In genomic region chr13:73767754-73768153, GRCm38 (mm10) we compare ENCODE assay signal across 16 mouse cellular contexts. TPM values are rescaled to one million over a fixed set of nuclear protein-coding genes. Genes with fewer than 3 reads are reported as not detected.
DNase-seq lines count a peak whose midpoint lies in the region; ATAC-seq and TF ChIP-seq lines count a peak whose summit lies in the region.
"Had no signal": no experiment of that assay in that cellular context is flagged by ENCODE, and none has a peak within 500 bp of the region (broad histone marks: within the 10 kb centered on the region; RNA-seq: fewer than 3 reads in every experiment).

No protein-coding gene starts in this region.

- H3K27ac ChIP-seq in heart, embryonic 10.5 days = peak overlapping the region; percentile 10; the same call in 1 of the 2 replicates
- peak overlapping the region; percentile 35; the same call in 1 of the 2 replicates for H3K27ac ChIP-seq in stomach, postnatal 0 days (replicated peaks)
- H3K27ac ChIP-seq: hindbrain, embryonic 13.5 days; limb, embryonic 13.5 days; midbrain, embryonic 10.5 days had no signal

- H3K36me3 ChIP-seq in heart, embryonic 10.5 days = peaks cover 4% of the 10 kb centered on the region; the same call in 1 of the 2 replicates
- no peaks in the 10 kb centered on the region; the same call in 1 of the 2 replicates for H3K36me3 ChIP-seq in stomach, postnatal 0 days (ENCODE audit: control insufficient read depth, insufficient read depth, low read length)
- H3K36me3 ChIP-seq: hindbrain, embryonic 13.5 days had no signal

- no peaks in the 10 kb centered on the region for H3K27me3 ChIP-seq in heart, embryonic 10.5 days (ENCODE audit: insufficient read depth, poor library complexity, severe bottlenecking)
- H3K27me3 ChIP-seq in stomach, postnatal 0 days (ENCODE audit: control insufficient read depth, insufficient read depth, low read length) = no peaks in the 10 kb centered on the region
- H3K27me3 ChIP-seq: hindbrain, embryonic 13.5 days; limb, embryonic 13.5 days had no signal

- intact Hi-C loops in heart, postnatal 10 days (cut with DNase I) = no loop called here
- intact Hi-C loops in gastrocnemius, postnatal 14 days (cut with DNase I; ENCODE audit: low total_unique reads) = loop anchor here (5.0 kb wide), 1 partner anchor 40 kb away; no protein-coding TSS in a partner anchor

- no peak for TF ChIP-seq EP300 in stomach, postnatal 0 days (optimal IDR thresholded peaks at IDR 0.05)

- WGBS in heart, embryonic 10.5 days = 69% methylated on average over 5 of the region's 5 CpGs
- WGBS in stomach, postnatal 0 days = 76% methylated on average over 5 of the region's 5 CpGs

- H3K9ac ChIP-seq in stomach, postnatal 0 days (ENCODE audit: low read length) = no peak overlapping the region
- H3K9ac ChIP-seq: hindbrain, embryonic 13.5 days; limb, embryonic 13.5 days had no signal

- no peak overlapping the region for H3K4me3 ChIP-seq in heart, embryonic 10.5 days
- H3K4me3 ChIP-seq in stomach, postnatal 0 days (ENCODE audit: low read depth, low read length) = no peak overlapping the region
- H3K4me3 ChIP-seq: hindbrain, embryonic 13.5 days; limb, embryonic 13.5 days; midbrain, embryonic 10.5 days had no signal

- no peaks in the 10 kb centered on the region for H3K9me3 ChIP-seq in heart, embryonic 10.5 days
- H3K9me3 ChIP-seq in stomach, postnatal 0 days (ENCODE audit: control insufficient read depth, low read length) = no peaks in the 10 kb centered on the region
- H3K9me3 ChIP-seq: hindbrain, embryonic 13.5 days; limb, embryonic 13.5 days; midbrain, embryonic 10.5 days had no signal

- DNase-seq in heart, embryonic 10.5 days (ENCODE audit: low spot score) = no peak
- DNase-seq in heart, postnatal 10 days = no peak
- DNase-seq in kidney, adult 8-10 months = peak; percentile 54 to 69
- no peak for DNase-seq in kidney, postnatal 14 days
- peak; percentile 63 to 74 for DNase-seq in kidney, postnatal 36 days
- no peak for DNase-seq in stomach, postnatal 0 days (ENCODE audit: low spot score)
- DNase-seq in gastrocnemius, postnatal 14 days = no peak
- DNase-seq: adrenal gland, adult 8-10 months; cerebellum, adult 9-11 months; gastrocnemius, postnatal 25 days; lung, postnatal 14 days; thymus, adult 18-20 months had no signal

- no peak for ATAC-seq in stomach, postnatal 0 days (ENCODE audit: low FRiP score, low TSS enrichment)
- no peak for ATAC-seq in megakaryocyte-erythroid progenitor cell, adult 5-6 weeks (replicated peaks; ENCODE audit: low FRiP score, low TSS enrichment, poor library complexity, severe bottlenecking)

- no peak overlapping the region for H3K4me2 ChIP-seq in stomach, postnatal 0 days (replicated peaks; ENCODE audit: low read depth)
- H3K4me2 ChIP-seq: hindbrain, embryonic 13.5 days; limb, embryonic 13.5 days had no signal

- no peak for TF ChIP-seq CTCF in stomach, postnatal 0 days (IDR thresholded peaks at IDR 0.05; ENCODE audit: low read depth)

- peaks cover 79% of the 10 kb centered on the region for H3K4me1 ChIP-seq in heart, embryonic 10.5 days
- 0 out of 2 replicates have a peak, but pooled peaks cover 8% of the 10 kb centered on the region for H3K4me1 ChIP-seq in stomach, postnatal 0 days (replicated peaks; ENCODE audit: control insufficient read depth, insufficient read depth)

RNA-seq across cellular contexts. Expression of gene Slc12a7, which starts 34.9 kb away (rescaled TPM):
- polyA plus RNA-seq in heart, embryonic 10.5 days (2016; fragmentation: Nextera tagmentation; extraction: Ambion mirVana) = 36.3 and 46.7 TPM in 2 replicates
- total RNA-seq in heart, postnatal 10 days (2021) = 100 to 1,000 TPM; 160 to 180 TPM
- 17.9 and 19.0 TPM in 2 replicates for polyA plus RNA-seq in stomach, postnatal 0 days (2015; fragmentation: Nextera tagmentation; extraction: Ambion mirVana)
- 13.3 and 15.4 TPM in 2 replicates for total RNA-seq in megakaryocyte-erythroid progenitor cell, adult 5-6 weeks (2014; fragmentation: Nextera tagmentation)
- total RNA-seq in megakaryocyte-erythroid progenitor cell, adult 5-6 weeks (2017) = 2.2 and 3.5 TPM in 2 replicates
- total RNA-seq in gastrocnemius, postnatal 14 days (2021) = 1 to 10 TPM; 4.5 to 5.2 TPM

Comparison
In these comparisons a context has a peak if more than half of its experiments do, and no peak if none do; other contexts are left out.
1. DNase-seq: peak in kidney, adult 8-10 months (2 of 2) and kidney, postnatal 36 days (2 of 2); none in heart, embryonic 10.5 days (single experiment), heart, postnatal 10 days (0 of 2), kidney, postnatal 14 days (single experiment), stomach, postnatal 0 days (single experiment) and gastrocnemius, postnatal 14 days (single experiment).
2. RNA of gene Slc12a7, which starts 34.9 kb away (total RNA-seq): 160 to 180 TPM in heart, postnatal 10 days; 2.2 to 15.4 TPM in megakaryocyte-erythroid progenitor cell, adult 5-6 weeks and 4.5 to 5.2 TPM in gastrocnemius, postnatal 14 days; every median in the first group is over 4 times any median in the second.